Mouse (Mus musculus): Measurements from ENCODE around the gene Wdr89. TPM values are rescaled to one million over a fixed set of nuclear protein-coding genes. Genes with fewer than 3 reads are reported as not detected.
"Not testable (repeated sequence)": the region's sequence is repeated elsewhere in the genome, so short reads cannot be mapped to it uniquely, and the experiment has no call there.

Gene Wdr89
- polyA plus RNA-seq (2016; fragmentation: Nextera tagmentation; extraction: Ambion mirVana), result 9.0 and 9.7 TPM in 2 replicates

DNA sequence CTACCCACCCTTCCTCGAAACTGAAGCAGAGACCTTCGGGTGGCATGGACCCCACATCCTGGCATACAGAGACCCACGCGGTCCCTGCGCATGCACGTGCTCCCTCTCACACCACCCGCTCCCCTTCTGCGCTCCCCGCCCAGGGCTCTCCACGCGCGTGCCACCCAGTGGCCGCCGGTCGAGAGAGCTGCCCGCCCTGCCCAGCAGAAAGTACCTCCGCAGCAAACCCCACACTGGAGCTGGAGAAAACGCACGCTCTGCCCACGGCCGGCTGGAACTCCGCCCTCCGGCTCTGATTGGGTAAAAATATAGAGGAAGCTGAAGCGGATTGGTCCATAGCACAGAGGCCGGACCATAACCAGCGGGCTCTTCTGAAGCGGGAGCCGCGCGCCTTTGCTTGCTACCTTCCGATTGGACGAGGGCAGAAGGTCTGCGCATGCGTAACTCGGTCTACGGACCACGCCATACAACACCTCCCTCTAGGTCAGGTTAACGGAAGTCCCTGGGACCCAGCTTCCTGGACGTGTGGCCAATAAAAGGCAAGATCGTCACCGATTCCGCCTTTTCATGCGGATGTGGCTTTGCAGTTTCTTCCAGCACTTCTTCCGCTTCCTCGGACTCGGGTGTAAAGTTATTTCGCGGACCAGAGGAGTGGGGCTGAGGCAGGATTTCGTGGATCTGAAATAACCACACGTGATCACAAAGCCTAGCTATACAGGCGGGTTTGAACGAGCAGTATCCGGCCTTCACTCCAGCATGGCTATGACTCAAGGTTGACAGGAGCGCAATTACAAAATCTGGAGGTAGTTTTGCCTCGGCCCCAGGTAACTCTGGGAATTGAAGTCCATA is at the start of gene Wdr89:
TSS of gene Wdr89 (minus strand) at position 280 of the 849 bp plus-strand sequence.
- peak within 1 kb of the TSS; percentile 62 for H3K4me3 ChIP-seq (replicated peaks)
- H3K4me2 ChIP-seq, result peak within 1 kb of the TSS; percentile 87
- peak; percentile 99 for ATAC-seq (ENCODE audit: low FRiP score)
- H3K27me3 ChIP-seq, result no peaks in the 10 kb centered on the region
- H3K9me3 ChIP-seq, result no peaks in the 10 kb centered on the region
- under 1% methylated on average over 55 of the region's 55 CpGs for WGBS
- peak within 1 kb of the TSS; percentile 82 for H3K27ac ChIP-seq
- H3K36me3 ChIP-seq (replicated peaks), result no peaks in the 10 kb centered on the region
- peak within 1 kb of the TSS; percentile 78 for H3K9ac ChIP-seq
- peaks cover 15% of the 10 kb centered on the region for H3K4me1 ChIP-seq

DNA sequence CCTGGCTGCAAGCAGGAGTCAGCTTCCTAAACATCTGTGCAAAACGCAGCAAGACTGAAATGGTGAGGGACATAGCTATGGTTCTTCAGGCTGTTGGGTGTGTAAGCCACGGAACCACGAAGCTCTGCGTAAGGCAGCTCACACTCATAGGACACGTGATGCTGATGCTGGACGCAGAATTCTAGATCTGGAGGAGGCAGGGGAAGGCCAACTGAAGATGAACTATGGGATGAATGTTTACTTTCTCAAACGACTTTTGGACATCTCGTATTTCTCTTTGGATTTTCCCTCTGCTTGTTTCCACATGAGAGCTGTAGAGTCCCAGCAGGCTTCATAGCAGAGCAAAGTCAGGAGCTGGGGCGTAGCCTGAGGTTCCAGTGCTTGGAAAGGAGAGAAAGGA is 44.3 kb upstream of the Wdr89 start:
- Histone ChIP-seq H3K4me3 (replicated peaks) (no peak overlapping the region), H3K9ac (no peak overlapping the region), H3K36me3 (replicated peaks) (peaks cover 5% of the 10 kb centered on the region; the same call in 1 of the 2 replicates), H3K4me2 (no peak overlapping the region), H3K27me3 (no peaks in the 10 kb centered on the region), H3K9me3 (no peaks in the 10 kb centered on the region), H3K4me1 (no peaks in the 10 kb centered on the region), H3K27ac (no peak overlapping the region)
- ATAC-seq (ENCODE audit: low FRiP score), result no peak
- 92% methylated on average over 9 of the region's 9 CpGs for WGBS

DNA sequence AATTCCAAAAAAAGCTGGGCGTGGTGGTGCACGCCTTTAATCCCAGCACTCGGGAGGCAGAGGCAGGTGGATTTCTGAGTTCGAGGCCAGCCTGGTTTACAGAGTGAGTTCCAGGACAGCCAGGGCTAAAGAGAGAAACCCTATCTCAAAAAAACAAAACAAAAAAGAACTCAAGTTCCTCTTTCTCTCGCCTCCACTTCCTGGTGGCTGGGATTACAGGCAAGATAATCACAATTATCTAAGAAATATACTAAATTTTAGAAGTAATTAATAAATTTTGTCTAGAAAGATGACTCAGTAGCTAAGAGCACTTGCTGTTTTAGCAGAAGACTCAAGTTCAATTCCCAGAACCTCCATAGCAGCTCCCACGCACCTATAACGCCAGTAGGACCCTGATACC is 43.6 kb upstream of the Wdr89 start:
- WGBS, result 90% methylated on average over 7 of the region's 7 CpGs
- ATAC-seq (ENCODE audit: low FRiP score), result not testable (repeated sequence)

DNA sequence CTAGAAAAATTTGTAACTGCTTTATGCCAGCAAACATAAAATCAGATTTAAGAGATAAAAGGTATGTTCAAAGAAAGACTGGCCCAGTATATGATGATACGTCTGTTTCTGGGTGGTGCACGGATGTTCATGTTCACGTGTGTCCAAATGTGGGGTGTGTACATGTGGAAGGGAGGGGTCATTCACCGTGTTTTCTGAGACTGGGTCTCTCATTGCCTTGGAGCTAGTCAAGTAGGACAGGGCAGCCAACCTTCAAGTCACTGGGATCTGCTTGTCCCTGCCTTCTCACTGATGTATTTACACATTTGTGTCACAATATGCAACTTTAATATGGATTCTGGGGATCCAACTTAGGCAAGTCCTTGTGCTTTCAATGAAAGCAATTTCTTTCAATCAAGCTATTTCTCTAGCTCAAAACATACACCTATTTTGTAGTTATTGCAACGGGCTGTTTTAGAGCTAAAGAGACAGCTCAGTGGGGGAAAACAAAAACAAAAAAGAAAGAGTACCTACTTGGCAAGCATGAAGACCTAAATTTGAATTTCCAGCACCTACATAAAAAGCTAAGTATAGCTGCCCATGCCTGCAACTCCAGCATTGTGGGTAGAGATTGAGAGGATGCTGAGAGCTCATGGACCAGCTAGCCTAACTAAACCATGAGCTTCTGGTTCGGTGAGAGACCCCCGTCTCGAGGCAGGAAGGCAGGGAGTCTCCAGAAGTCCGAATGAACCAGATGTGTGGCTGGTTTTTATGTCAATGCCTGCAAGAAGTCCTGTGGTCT is 41.4 kb upstream of the Wdr89 start:
- H3K36me3 ChIP-seq (replicated peaks), result peaks cover 5% of the 10 kb centered on the region; the same call in 1 of the 2 replicates
- no peak overlapping the region for H3K27ac ChIP-seq
- no peak overlapping the region for H3K4me3 ChIP-seq (replicated peaks)
- 92% methylated on average over 9 of the region's 9 CpGs for WGBS
- H3K9me3 ChIP-seq, result no peaks in the 10 kb centered on the region
- no peak overlapping the region for H3K9ac ChIP-seq
- no peak for ATAC-seq (ENCODE audit: low FRiP score)
- no peaks in the 10 kb centered on the region for H3K27me3 ChIP-seq
- no peak overlapping the region for H3K4me2 ChIP-seq
- no peaks in the 10 kb centered on the region for H3K4me1 ChIP-seq

More for the DNA sequence above, 43.6 kb upstream of the Wdr89 start:
- H3K36me3 ChIP-seq (replicated peaks); H3K4me2 ChIP-seq; H3K27ac ChIP-seq; H3K27me3 ChIP-seq; H3K9me3 ChIP-seq; H3K4me3 ChIP-seq (replicated peaks); H3K9ac ChIP-seq; H3K4me1 ChIP-seq: not testable (repeated sequence)

DNA sequence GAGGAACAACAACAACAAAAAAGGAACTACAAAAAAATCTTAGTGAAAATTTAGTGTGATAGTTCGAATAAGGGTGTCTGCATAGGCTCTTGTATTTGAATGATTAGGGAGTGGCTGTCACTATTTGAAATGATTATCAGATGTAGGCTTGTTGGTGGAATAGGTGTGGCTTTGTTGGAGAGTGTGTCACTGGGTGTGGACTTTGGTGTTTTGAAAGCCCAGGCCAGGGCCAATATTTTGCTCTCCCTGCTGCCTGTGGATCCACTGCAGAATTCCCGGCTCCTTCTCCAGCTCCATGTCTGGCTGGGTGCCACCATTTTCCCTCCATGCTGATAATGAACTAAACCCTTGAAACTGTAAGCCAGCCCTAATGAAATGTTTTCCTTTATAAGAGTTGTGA is 40.2 kb upstream of the Wdr89 start:
- 97% methylated on average over 2 of the region's 2 CpGs for WGBS
- Histone ChIP-seq H3K4me3 (replicated peaks) (no peak overlapping the region), H3K36me3 (replicated peaks) (peaks cover 5% of the 10 kb centered on the region; the same call in 1 of the 2 replicates), H3K4me2 (no peak overlapping the region), H3K27ac (no peak overlapping the region), H3K9me3 (no peaks in the 10 kb centered on the region), H3K4me1 (no peaks in the 10 kb centered on the region), H3K9ac (no peak overlapping the region), H3K27me3 (no peaks in the 10 kb centered on the region)
- no peak for ATAC-seq (ENCODE audit: low FRiP score)

DNA sequence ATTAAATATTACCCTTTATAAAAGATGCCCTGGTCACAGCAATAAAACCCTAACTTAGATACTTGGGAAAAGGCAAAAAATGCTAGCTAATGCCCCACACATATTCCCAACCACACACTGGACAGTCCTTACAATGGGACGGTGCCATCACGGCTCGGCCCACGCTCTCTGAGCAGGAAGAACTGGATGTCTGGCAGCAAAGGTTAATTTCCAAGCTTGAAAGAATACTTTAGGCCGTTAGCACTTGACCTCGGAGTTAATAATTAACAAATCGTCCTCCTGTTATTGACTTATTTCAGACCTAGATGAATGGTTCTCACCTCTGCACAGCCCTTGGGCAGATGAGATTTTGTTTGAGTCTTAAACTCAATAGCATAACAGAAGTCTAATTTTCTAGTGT is 37.3 kb upstream of the Wdr89 start:
- ATAC-seq (ENCODE audit: low FRiP score), result no peak
- 91% methylated on average over 7 of the region's 7 CpGs for WGBS
- H3K36me3 ChIP-seq (replicated peaks), result no peaks in the 10 kb centered on the region

DNA sequence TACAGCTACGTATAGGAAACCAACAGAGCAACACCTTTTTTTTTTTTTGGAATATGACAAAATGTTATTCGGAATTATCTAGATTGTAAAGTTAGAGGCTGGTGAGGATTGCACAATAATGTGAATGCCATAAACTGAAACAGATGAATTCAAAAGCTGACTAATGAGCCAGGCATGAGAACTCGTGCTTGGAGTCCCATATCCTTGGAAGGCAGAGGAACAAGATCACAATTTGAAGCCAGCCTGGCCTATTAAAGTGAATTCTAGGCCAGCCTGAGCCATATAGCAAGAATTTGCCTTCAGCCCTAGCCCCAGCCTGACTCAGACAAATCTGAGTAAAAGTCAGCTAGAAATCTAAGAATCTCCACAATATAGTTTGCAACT is 33.4 kb upstream of the Wdr89 start:
- H3K9me3 ChIP-seq, result 0 out of 2 replicates have a peak, but pooled peaks cover 4% of the 10 kb centered on the region
- peaks cover 9% of the 10 kb centered on the region; the same call in 1 of the 2 replicates for H3K4me1 ChIP-seq
- H3K9ac ChIP-seq, result no peak overlapping the region
- no peak for ATAC-seq (ENCODE audit: low FRiP score)
- H3K4me2 ChIP-seq, result no peak overlapping the region
- no peak overlapping the region for H3K4me3 ChIP-seq (replicated peaks)
- no peaks in the 10 kb centered on the region for H3K36me3 ChIP-seq (replicated peaks)
- H3K27ac ChIP-seq, result no peak overlapping the region
- H3K27me3 ChIP-seq, result no peaks in the 10 kb centered on the region
- WGBS, result 96% methylated on average over 3 of the region's 3 CpGs

More for the DNA sequence above, 37.3 kb upstream of the Wdr89 start:
- Histone ChIP-seq H3K27me3 (no peaks in the 10 kb centered on the region), H3K9me3 (no peaks in the 10 kb centered on the region), H3K4me2 (no peak overlapping the region), H3K9ac (no peak overlapping the region), H3K27ac (no peak overlapping the region), H3K4me3 (replicated peaks) (no peak overlapping the region), H3K4me1 (peaks cover 2% of the 10 kb centered on the region; the same call in 1 of the 2 replicates)

DNA sequence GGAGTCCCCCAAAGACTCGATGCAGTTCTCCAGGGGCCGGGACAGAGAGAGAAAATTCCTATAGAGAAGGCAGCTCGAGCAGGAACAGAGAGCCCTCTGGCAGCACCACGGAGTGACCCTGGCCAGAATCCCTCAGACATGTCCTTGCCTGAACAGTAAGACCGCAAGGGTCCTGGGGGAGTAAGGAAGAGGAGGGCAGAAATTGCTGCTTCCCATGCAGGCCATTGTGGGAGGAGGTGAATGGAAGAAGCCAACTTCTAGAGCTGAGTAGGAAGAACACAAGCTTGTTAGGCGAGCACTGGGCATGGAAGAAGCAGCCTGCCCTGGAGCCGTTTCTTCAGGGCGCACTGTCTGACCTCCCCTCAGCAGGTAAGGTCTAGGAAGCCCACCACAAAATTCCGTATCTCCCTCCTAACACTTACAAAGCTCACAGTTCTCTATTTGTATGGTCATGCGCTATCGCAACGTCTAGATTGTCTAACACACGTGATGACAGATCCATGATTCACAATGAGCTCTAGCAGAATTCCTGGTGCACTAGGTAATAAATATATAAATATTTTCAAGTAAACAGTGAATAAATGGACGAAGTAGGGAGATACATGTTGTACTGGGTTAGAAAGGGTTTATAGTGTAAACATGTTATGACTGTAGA is 32.9 kb upstream of the Wdr89 start:
- Histone ChIP-seq H3K36me3 (replicated peaks) (no peaks in the 10 kb centered on the region), H3K9me3 (0 out of 2 replicates have a peak, but pooled peaks cover 4% of the 10 kb centered on the region), H3K27ac (no peak overlapping the region), H3K9ac (0 out of 2 replicates have a peak overlapping the region, but pooled peaks have one; percentile 17), H3K27me3 (no peaks in the 10 kb centered on the region), H3K4me1 (peaks cover 9% of the 10 kb centered on the region; the same call in 1 of the 2 replicates), H3K4me3 (replicated peaks) (no peak overlapping the region), H3K4me2 (peak overlapping the region; percentile 31; the same call in 1 of the 2 replicates)
- WGBS, result 68% methylated on average over 14 of the region's 14 CpGs
- ATAC-seq (ENCODE audit: low FRiP score), result no peak

DNA sequence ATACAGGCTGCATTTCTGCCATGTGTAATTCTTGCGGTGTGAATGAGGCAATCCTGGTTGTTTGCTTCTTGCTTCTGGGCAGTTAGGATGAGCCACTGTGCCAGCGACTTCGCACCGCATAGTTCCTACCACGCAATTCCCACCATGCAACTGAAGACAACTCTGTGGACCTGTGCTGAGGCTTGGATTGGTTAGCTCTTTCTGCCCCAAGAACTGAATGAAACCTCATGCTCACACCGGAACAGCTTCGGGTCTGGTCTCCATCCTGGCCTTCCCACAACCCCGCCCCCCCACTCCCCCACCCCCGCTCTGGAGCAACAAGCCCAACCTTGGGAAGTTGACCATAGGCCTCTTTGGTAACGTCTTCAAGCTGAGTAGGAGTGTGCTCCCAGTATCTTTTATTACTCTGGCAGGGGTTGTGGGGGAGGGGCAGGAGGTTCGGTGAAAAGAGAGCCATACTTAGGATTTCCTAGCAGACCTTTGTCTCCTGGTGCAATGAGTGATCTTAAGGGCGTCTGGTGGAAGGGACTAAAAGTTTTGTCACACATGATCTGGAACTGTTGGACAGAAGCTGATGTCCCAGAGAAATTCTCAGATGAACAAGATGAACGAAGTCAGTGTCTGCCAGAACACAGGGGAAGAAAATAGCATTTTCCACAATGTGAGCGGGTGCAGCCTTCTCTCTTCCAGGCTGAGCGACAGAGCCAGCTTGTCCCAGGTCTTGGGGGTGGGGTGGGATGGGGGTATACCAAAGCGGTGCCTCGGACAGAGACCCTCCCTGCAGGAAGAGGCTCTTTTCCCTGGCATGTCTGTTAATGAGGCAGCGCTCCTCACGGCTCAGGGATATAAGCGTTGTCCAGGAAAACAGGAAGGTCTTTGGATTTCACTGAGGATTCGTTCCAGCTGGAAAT is 32.1 kb upstream of the Wdr89 start:
- Histone ChIP-seq H3K27ac (no peak overlapping the region), H3K9me3 (0 out of 2 replicates have a peak, but pooled peaks cover 4% of the 10 kb centered on the region), H3K36me3 (replicated peaks) (no peaks in the 10 kb centered on the region), H3K4me2 (peak overlapping the region; percentile 31), H3K27me3 (no peaks in the 10 kb centered on the region), H3K9ac (0 out of 2 replicates have a peak overlapping the region, but pooled peaks have one; percentile 17), H3K4me1 (peaks cover 9% of the 10 kb centered on the region; the same call in 1 of the 2 replicates), H3K4me3 (replicated peaks) (no peak overlapping the region)
- 45% methylated on average over 21 of the region's 21 CpGs for WGBS
- no peak for ATAC-seq (ENCODE audit: low FRiP score)

DNA sequence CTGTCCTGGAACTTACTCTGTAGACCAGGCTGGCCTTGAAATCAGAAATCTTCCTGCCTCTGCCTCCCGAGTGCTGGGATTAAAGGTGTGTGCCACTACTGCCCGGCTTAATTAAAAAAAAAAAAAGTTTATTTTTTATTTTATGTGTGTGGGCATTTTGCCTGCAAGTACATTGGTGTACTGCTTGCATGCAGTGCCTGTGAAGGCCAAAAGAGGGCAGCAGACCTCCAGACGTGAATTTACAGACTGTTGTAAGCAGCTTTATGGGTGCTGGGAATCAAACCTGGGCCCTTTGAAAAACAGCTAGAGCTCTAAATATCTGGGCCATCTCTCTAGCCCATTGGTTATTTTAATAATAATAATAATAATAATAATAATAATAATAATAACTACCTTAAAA is 29.4 kb upstream of the Wdr89 start:
- Histone ChIP-seq H3K36me3 (replicated peaks) (no peaks in the 10 kb centered on the region), H3K9me3 (0 out of 2 replicates have a peak, but pooled peaks cover 4% of the 10 kb centered on the region), H3K27ac (no peak overlapping the region), H3K9ac (no peak overlapping the region), H3K4me3 (replicated peaks) (no peak overlapping the region), H3K27me3 (no peaks in the 10 kb centered on the region), H3K4me1 (peaks cover 9% of the 10 kb centered on the region; the same call in 1 of the 2 replicates), H3K4me2 (no peak overlapping the region)
- no peak for ATAC-seq (ENCODE audit: low FRiP score)
- WGBS, result 95% methylated on average over 3 of the region's 3 CpGs

DNA sequence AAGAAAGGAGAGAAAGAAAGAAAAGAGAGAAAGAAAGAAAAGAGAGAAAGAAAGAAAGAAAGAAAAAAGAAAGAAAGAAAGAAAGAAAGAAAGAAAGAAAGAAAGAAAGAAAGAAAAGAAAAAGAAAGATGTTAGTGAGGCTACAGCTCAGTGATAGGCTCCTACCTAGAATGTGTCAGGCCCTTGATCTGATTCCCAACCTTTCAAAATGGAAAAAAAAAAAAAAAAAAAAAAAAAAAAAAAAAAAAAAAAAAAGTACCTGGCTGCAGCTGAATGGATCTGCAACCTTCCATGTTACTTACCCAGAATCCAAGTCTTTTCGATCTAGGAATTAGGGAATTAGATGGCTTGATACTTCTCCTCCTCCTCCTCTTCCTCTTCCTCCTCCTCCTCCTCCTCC is 26.5 kb upstream of the Wdr89 start:
- H3K9ac ChIP-seq; H3K4me1 ChIP-seq; H3K36me3 ChIP-seq (replicated peaks); H3K9me3 ChIP-seq; H3K4me3 ChIP-seq (replicated peaks); H3K4me2 ChIP-seq; H3K27ac ChIP-seq; ATAC-seq (ENCODE audit: low FRiP score); H3K27me3 ChIP-seq: not testable (repeated sequence)
- WGBS, result 94% methylated on average over 1 of the region's 1 CpGs

Measured in forebrain, embryonic 12.5 days (tissue).